In the genomic region with DNA sequence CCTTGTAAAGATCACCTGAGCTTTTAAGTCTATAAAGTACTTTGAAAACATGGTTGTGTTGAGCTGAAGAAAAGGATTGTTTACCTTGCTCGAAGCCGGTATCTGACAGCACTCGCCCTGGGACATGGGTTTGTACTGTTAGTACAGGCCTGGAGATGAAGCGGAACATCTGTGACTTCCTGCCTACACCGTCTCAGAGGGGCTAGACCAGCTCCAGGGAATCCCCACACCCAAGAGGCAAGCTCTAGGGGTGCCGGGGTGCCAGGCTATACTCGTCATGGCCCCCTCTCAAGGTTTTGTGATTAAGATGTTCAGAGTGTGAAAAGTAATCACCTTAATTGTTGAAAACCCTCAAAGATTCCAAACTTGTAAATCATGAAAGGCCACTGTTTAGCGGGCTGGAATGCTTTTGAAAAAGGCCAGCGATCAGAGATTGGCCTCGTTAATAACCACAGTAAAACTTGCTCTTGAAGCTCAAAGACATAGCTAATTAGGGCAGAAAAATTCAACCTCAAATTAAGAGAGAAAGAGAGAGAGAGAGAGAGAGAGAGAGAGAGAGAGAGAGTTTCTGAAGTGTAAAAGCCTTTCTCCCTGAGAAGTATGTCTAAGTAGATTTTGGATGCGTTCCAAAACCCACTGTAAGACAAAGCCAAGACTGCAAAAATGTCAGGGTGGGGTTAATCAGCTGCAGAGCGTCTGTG, we compare ENCODE assay signal across 13 mouse cellular contexts.
A peak's percentile ranks its signal among the peaks of the same experiment; 100 is the strongest.
DNase-seq lines count a peak whose midpoint lies in the region; ATAC-seq and TF ChIP-seq lines count a peak whose summit lies in the region.
"Had no signal": no experiment of that assay in that cellular context is flagged by ENCODE, and none has a peak within 500 bp of the region (broad histone marks: within the 10 kb centered on the region; RNA-seq: fewer than 3 reads in every experiment).

No protein-coding gene starts in this region.

- H3K4me1 ChIP-seq in lung, embryonic 14.5 days (ENCODE audit: insufficient read depth) = peaks cover 11% of the 10 kb centered on the region
- peaks cover 19% of the 10 kb centered on the region for H3K4me1 ChIP-seq in embryonic facial prominence, embryonic 13.5 days
- peaks cover 35% of the 10 kb centered on the region for H3K4me1 ChIP-seq in limb, embryonic 10.5 days

- no peak overlapping the region for H3K4me3 ChIP-seq in lung, embryonic 14.5 days (ENCODE audit: low read depth, low read length)
- H3K4me3 ChIP-seq in embryonic facial prominence, embryonic 13.5 days = no peak overlapping the region
- H3K4me3 ChIP-seq in limb, embryonic 10.5 days = no peak overlapping the region

- no peak overlapping the region for H3K4me2 ChIP-seq in lung, embryonic 14.5 days
- H3K4me2 ChIP-seq in embryonic facial prominence, embryonic 13.5 days = peak overlapping the region; percentile 2; the same call in 1 of the 2 replicates

- no peaks in the 10 kb centered on the region for H3K36me3 ChIP-seq in lung, embryonic 14.5 days (ENCODE audit: insufficient read depth)
- H3K36me3 ChIP-seq in embryonic facial prominence, embryonic 13.5 days = no peaks in the 10 kb centered on the region
- no peaks in the 10 kb centered on the region for H3K36me3 ChIP-seq in limb, embryonic 10.5 days

- no peak overlapping the region for H3K9ac ChIP-seq in lung, embryonic 14.5 days
- H3K9ac ChIP-seq in embryonic facial prominence, embryonic 13.5 days = no peak overlapping the region
- H3K9ac ChIP-seq: liver, postnatal 0 days had no signal

- no peak for TF ChIP-seq CTCF in lung, embryonic 14.5 days (IDR thresholded peaks at IDR 0.05; ENCODE audit: low read depth)

- peak overlapping the region; percentile 66 for H3K27ac ChIP-seq in lung, embryonic 14.5 days (ENCODE audit: low read depth)
- peak overlapping the region; percentile 57 for H3K27ac ChIP-seq in embryonic facial prominence, embryonic 13.5 days
- peak overlapping the region; percentile 61 for H3K27ac ChIP-seq in limb, embryonic 10.5 days

- WGBS in lung, embryonic 14.5 days = 15% methylated on average over 12 of the region's 12 CpGs
- 17% methylated on average over 12 of the region's 12 CpGs for WGBS in embryonic facial prominence, embryonic 13.5 days
- WGBS in limb, embryonic 10.5 days = 39% methylated on average over 12 of the region's 12 CpGs

- H3K9me3 ChIP-seq in lung, embryonic 14.5 days (ENCODE audit: low read depth, low read length) = no peaks in the 10 kb centered on the region
- H3K9me3 ChIP-seq in embryonic facial prominence, embryonic 13.5 days = no peaks in the 10 kb centered on the region
- H3K9me3 ChIP-seq in limb, embryonic 10.5 days (replicated peaks) = no peaks in the 10 kb centered on the region

- no peaks in the 10 kb centered on the region for H3K27me3 ChIP-seq in lung, embryonic 14.5 days (ENCODE audit: insufficient read depth, low read length)
- no peaks in the 10 kb centered on the region for H3K27me3 ChIP-seq in embryonic facial prominence, embryonic 13.5 days
- no peaks in the 10 kb centered on the region for H3K27me3 ChIP-seq in limb, embryonic 10.5 days (ENCODE audit: low read depth, poor library complexity, severe bottlenecking)

- intact Hi-C loops in left cerebral cortex, postnatal 10 days (cut with DNase I) = no loop called here

- peak; percentile 91 for DNase-seq in lung, embryonic 14.5 days
- no peak for DNase-seq in lung, postnatal 14 days
- DNase-seq in ZHBTc4 (ENCODE audit: low read depth, low spot score) = peak; percentile 38
- peak; percentile 43 for DNase-seq in limb, embryonic 10.5 days (ENCODE audit: low spot score)
- no peak for DNase-seq in left cerebral cortex, postnatal 10 days (ENCODE audit: extremely low spot score in 1 of 2, low spot score in 2 of 2)
- DNase-seq in adrenal gland, postnatal 36 days = no peak
- DNase-seq: adrenal gland, adult 8-10 months; cerebellum, postnatal 25 days; gastrocnemius, postnatal 10 days; heart, postnatal 36 days; liver, postnatal 0 days had no signal

- ATAC-seq in lung, embryonic 14.5 days (ENCODE audit: insufficient read depth) = peak; percentile 81
- peak; percentile 50; the same call in 1 of the 2 replicates for ATAC-seq in embryonic facial prominence, embryonic 13.5 days (ENCODE audit: insufficient number of reproducible peaks, insufficient read depth, low FRiP score, low TSS enrichment, low read depth)
- ATAC-seq in granulocyte monocyte progenitor cell, adult 5-6 weeks (replicated peaks; ENCODE audit: poor library complexity, severe bottlenecking) = no peak
- ATAC-seq: liver, postnatal 0 days had no signal

Comparison
In these comparisons a context has a peak if more than half of its experiments do, and no peak if none do; other contexts are left out.
1. DNase-seq: peak in lung, embryonic 14.5 days (single experiment), ZHBTc4 (single experiment) and limb, embryonic 10.5 days (single experiment); none in lung, postnatal 14 days (single experiment), left cerebral cortex, postnatal 10 days (0 of 2) and adrenal gland, postnatal 36 days (0 of 2).
2. Peak in every context shown above with its lines, with median percentiles within 50 percentile points of each other: H3K27ac ChIP-seq.